Mouse (Mus musculus): ENCODE measurements around the gene Ccdc33. TPM values are rescaled to one million over a fixed set of nuclear protein-coding genes. Genes with fewer than 3 reads are reported as not detected.

The Ccdc33 gene
- 0.80 and 1.3 TPM in 2 replicates for polyA plus RNA-seq (2015; fragmentation: Nextera tagmentation; extraction: Ambion mirVana)

GRCm38 (mm10) chr9:58118671-58119070 lies at the start of gene Ccdc33:
Gene Ccdc33, minus strand, starts transcription at chr9:58118823.

GRCm38 (mm10) chr9:58063531-58063930 lies 55.1 kb downstream of the Ccdc33 start, which contains the start of gene Stra6:
Gene Stra6, plus strand, starts transcription at chr9:58063788.

GRCm38 (mm10) chr9:58005753-58006461 lies 112.7 kb downstream of the Ccdc33 start, which contains the start of gene Cyp11a1:
Gene Cyp11a1, plus strand, starts transcription at chr9:58006411.

Other genes with a start within 250 kb of the Ccdc33 start
- 157 and 158 TPM in 2 replicates for gene Ubl7, start 207.8 kb downstream of the Ccdc33 start, polyA plus RNA-seq (2015; fragmentation: Nextera tagmentation; extraction: Ambion mirVana)
- gene Sema7a, start 178.7 kb downstream of the Ccdc33 start, polyA plus RNA-seq (2015; fragmentation: Nextera tagmentation; extraction: Ambion mirVana): 4.5 and 4.8 TPM in 2 replicates
- gene Cyp11a1, start 112.4 kb downstream of the Ccdc33 start, polyA plus RNA-seq (2015; fragmentation: Nextera tagmentation; extraction: Ambion mirVana): 0.77 and 1.5 TPM in 2 replicates
- 12.9 and 13.6 TPM in 2 replicates for gene Stra6, start 55.0 kb downstream of the Ccdc33 start, polyA plus RNA-seq (2015; fragmentation: Nextera tagmentation; extraction: Ambion mirVana)
- gene Islr, start 85.5 kb upstream of the Ccdc33 start, polyA plus RNA-seq (2015; fragmentation: Nextera tagmentation; extraction: Ambion mirVana): 40.3 and 44.0 TPM in 2 replicates
- 3.9 and 4.0 TPM in 2 replicates for gene Islr2, start 85.5 kb upstream of the Ccdc33 start, polyA plus RNA-seq (2015; fragmentation: Nextera tagmentation; extraction: Ambion mirVana)
- gene Pml, start 131.0 kb upstream of the Ccdc33 start, polyA plus RNA-seq (2015; fragmentation: Nextera tagmentation; extraction: Ambion mirVana): 3.2 TPM in 2 replicates
- 128 and 132 TPM in 2 replicates for gene Stoml1, start 134.3 kb upstream of the Ccdc33 start, polyA plus RNA-seq (2015; fragmentation: Nextera tagmentation; extraction: Ambion mirVana)
- gene Loxl1, start 194.4 kb upstream of the Ccdc33 start, polyA plus RNA-seq (2015; fragmentation: Nextera tagmentation; extraction: Ambion mirVana): 9.5 and 11.1 TPM in 2 replicates

Measured in neural tube, postnatal 0 days (tissue).